Mouse (Mus musculus) spleen, adult 2 months (tissue): ENCODE measurements around the gene Bcr. TPM values are rescaled to one million over a fixed set of nuclear protein-coding genes. Genes with fewer than 3 reads are reported as not detected.

ENCODE experiments used
- DNase-seq, 2 experiments: peaks; one replicate each; pipeline versions ENCODE4 v3.0.0 to v3.0.0-alpha.2; 2012 to 2021; ENCODE audit warnings: low spot score in 2 of 2, low read depth in 1 of 2
- H3K27ac ChIP-seq: fragments of 200-500 bp; 2 replicates; pipeline ENCODE4 v1.5.1; 2012; ENCODE audit warnings: low read length, inconsistent platforms; ENCODE audit not compliant: insufficient read depth
- H3K27me3 ChIP-seq: fragments of 200-500 bp; 2 replicates; pipeline ENCODE4 v1.6.1; 2012; ENCODE audit warnings: mild to moderate bottlenecking, moderate library complexity, low read length, inconsistent platforms; ENCODE audit not compliant: control insufficient read depth, insufficient read depth
- H3K36me3 ChIP-seq: fragments of 200-500 bp; 2 replicates; pipeline ENCODE4 v1.6.1; 2012; ENCODE audit warnings: mild to moderate bottlenecking, low read length, inconsistent platforms; ENCODE audit not compliant: control insufficient read depth, insufficient read depth
- H3K4me1 ChIP-seq: fragments of 200-500 bp; 2 replicates; pipeline ENCODE4 v1.6.1; 2011; ENCODE audit warnings: inconsistent platforms; ENCODE audit not compliant: control insufficient read depth, insufficient read depth, insufficient read length
- H3K4me3 ChIP-seq: fragments of 200-500 bp; 2 replicates; pipeline ENCODE4 v1.5.1; 2011; ENCODE audit warnings: mild to moderate bottlenecking, inconsistent platforms; ENCODE audit not compliant: insufficient read depth, insufficient read length; ENCODE audit errors: extremely low read depth
- CTCF ChIP-seq: fragments of 200-500 bp; IDR thresholded peaks from 2 replicates; pipeline ENCODE4 v1.5.1; 2011; ENCODE audit warnings: mild to moderate bottlenecking, inconsistent platforms; ENCODE audit not compliant: insufficient read depth, insufficient read length, insufficient replicate concordance; ENCODE audit errors: extremely low read depth
- POLR2A ChIP-seq: fragments of 200-500 bp; IDR thresholded peaks from 2 replicates; pipeline ENCODE4 v1.6.1; 2011; ENCODE audit warnings: low read depth, low read length, inconsistent platforms
- WGBS: fragments of 180-500 bp; shearing (Covaris S2); methylation state at CpG from one replicate; pipeline ENCODE4 v1.1.7; 2018; 5-methylcytosine and 5-hydroxymethylcytosine counted together
- polyA plus RNA-seq: library from polyadenylated mRNA; depleted of rRNA; stranded (reverse); fragments of >200 nt; gene quantifications from 2 replicates; pipeline ENCODE4 v1.2.3, GENCODE M21; 2012

The Bcr gene
- polyA plus RNA-seq, 1 experiment: 17.8 TPM

- no peak overlapping the region for H3K27ac ChIP-seq
- peaks cover 9% of the 10 kb centered on the region; the same call in 1 of the 2 replicates for H3K27me3 ChIP-seq
- H3K4me3 ChIP-seq: peak overlapping the region; percentile 86; the same call in 1 of the 2 replicates
- no peaks in the 10 kb centered on the region for H3K36me3 ChIP-seq
- no peak for TF ChIP-seq CTCF
- no peak for TF ChIP-seq POLR2A
- 11% methylated on average over 6 of the region's 6 CpGs for WGBS
- no peak for DNase-seq
- H3K4me1 ChIP-seq: peaks cover 23% of the 10 kb centered on the region
Observed at GRCm38 (mm10) chr10:75062189-75062561, 1.8 kb downstream of the Bcr start.

GRCm38 (mm10) chr10:75062621-75063020 is 2.2 kb downstream of the Bcr start:
- H3K4me1 ChIP-seq: peaks cover 23% of the 10 kb centered on the region

GRCm38 (mm10) chr10:75063301-75063965 is 3.0 kb downstream of the Bcr start:
- 40% methylated on average over 12 of the region's 12 CpGs for WGBS
- Histone ChIP-seq H3K4me1 (peaks cover 23% of the 10 kb centered on the region), H3K27ac (no peak overlapping the region), H3K4me3 (no peak overlapping the region), H3K27me3 (peaks cover 9% of the 10 kb centered on the region; the same call in 1 of the 2 replicates), H3K36me3 (no peaks in the 10 kb centered on the region)
- DNase-seq: no peak
- TF ChIP-seq POLR2A (no peak), CTCF (no peak)

More at GRCm38 (mm10) chr10:75062621-75063020, 2.2 kb downstream of the Bcr start:
- no peak for DNase-seq
- no peaks in the 10 kb centered on the region for H3K36me3 ChIP-seq
- H3K4me3 ChIP-seq: no peak overlapping the region
- 23% methylated on average over 6 of the region's 6 CpGs for WGBS
- TF ChIP-seq POLR2A (no peak), CTCF (no peak)
- H3K27ac ChIP-seq: no peak overlapping the region
- peaks cover 9% of the 10 kb centered on the region; the same call in 1 of the 2 replicates for H3K27me3 ChIP-seq

GRCm38 (mm10) chr10:75065691-75066090 is 5.3 kb downstream of the Bcr start:
- peaks cover 20% of the 10 kb centered on the region for H3K4me1 ChIP-seq

GRCm38 (mm10) chr10:75067446-75067845 is 7.1 kb downstream of the Bcr start:
- H3K27ac ChIP-seq: no peak overlapping the region
- TF ChIP-seq CTCF (no peak), POLR2A (no peak)
- DNase-seq: no peak
- H3K4me1 ChIP-seq: peaks cover 13% of the 10 kb centered on the region; the same call in 1 of the 2 replicates
- no peaks in the 10 kb centered on the region for H3K36me3 ChIP-seq
- no peaks in the 10 kb centered on the region for H3K27me3 ChIP-seq
- H3K4me3 ChIP-seq: no peak overlapping the region

More at GRCm38 (mm10) chr10:75065691-75066090, 5.3 kb downstream of the Bcr start:
- no peak for DNase-seq
- TF ChIP-seq CTCF (no peak), POLR2A (no peak)
- H3K4me3 ChIP-seq: no peak overlapping the region
- H3K36me3 ChIP-seq: no peaks in the 10 kb centered on the region
- H3K27ac ChIP-seq: no peak overlapping the region
- H3K27me3 ChIP-seq: peaks cover 8% of the 10 kb centered on the region; the same call in 1 of the 2 replicates
- 76% methylated on average over 6 of the region's 6 CpGs for WGBS

GRCm38 (mm10) chr10:75068086-75068485 is 7.7 kb downstream of the Bcr start:
- WGBS: 55% methylated on average over 2 of the region's 2 CpGs
- Histone ChIP-seq H3K4me1 (peaks cover 13% of the 10 kb centered on the region; the same call in 1 of the 2 replicates), H3K36me3 (no peaks in the 10 kb centered on the region), H3K27ac (no peak overlapping the region), H3K27me3 (no peaks in the 10 kb centered on the region), H3K4me3 (no peak overlapping the region)
- TF ChIP-seq CTCF (no peak), POLR2A (no peak)
- DNase-seq: no peak
